Mouse (Mus musculus) bone marrow, adult 2 months (tissue): ENCODE measurements around the gene Gm13101.
"Not testable (repeated sequence)": the region's sequence is repeated elsewhere in the genome, so short reads cannot be mapped to it uniquely, and the experiment has no call there.

ENCODE experiments used
- CTCF ChIP-seq: fragments of 200-500 bp; IDR thresholded peaks from 2 replicates; pipeline ENCODE4 v1.5.1; 2011; ENCODE audit warnings: low read length, control low read depth; ENCODE audit not compliant: control insufficient read depth, insufficient read depth
- POLR2A ChIP-seq: fragments of 200-500 bp; IDR thresholded peaks from 2 replicates; pipeline ENCODE4 v1.6.1; 2011; ENCODE audit warnings: low read depth, mild to moderate bottlenecking, control low read depth, low read length, borderline replicate concordance; ENCODE audit not compliant: control insufficient read depth

GRCm38 (mm10) chr4:143994269-143994668 lies 27.5 kb upstream of the Gm13101 start, which contains the start of gene Pramef17:
- TF ChIP-seq POLR2A, CTCF: not testable (repeated sequence)
